Mouse (Mus musculus) embryonic facial prominence, embryonic 15.5 days (tissue): ENCODE data around the gene Rbm44. TPM values are rescaled to one million over a fixed set of nuclear protein-coding genes. Genes with fewer than 3 reads are reported as not detected.

Source experiments
- ATAC-seq: fragments of 200-750 bp; cut with Nextera tagmentation; 2 replicates; pipeline ENCODE4 v1.8.0; 2017; ENCODE audit warnings: low read depth, moderate TSS enrichment; ENCODE audit not compliant: insufficient number of reproducible peaks, low FRiP score, low TSS enrichment
- H3K27ac ChIP-seq: fragments of 300-500 bp; sonication (generic); replicated peaks from 2 replicates; pipeline ENCODE4 v1.5.1; 2015; ENCODE audit warnings: mild to moderate bottlenecking, inconsistent platforms
- H3K27me3 ChIP-seq: fragments of 300-500 bp; sonication (generic); 2 replicates; pipeline ENCODE4 v1.6.1; 2015; ENCODE audit warnings: inconsistent platforms
- H3K36me3 ChIP-seq: fragments of 300-500 bp; sonication (generic); 2 replicates; pipeline ENCODE4 v1.6.1; 2015; ENCODE audit warnings: mild to moderate bottlenecking, inconsistent platforms
- H3K4me1 ChIP-seq: fragments of 300-500 bp; sonication (generic); 2 replicates; pipeline ENCODE4 v1.6.1; 2015; ENCODE audit warnings: inconsistent platforms
- H3K4me2 ChIP-seq: fragments of 300-500 bp; sonication (generic); replicated peaks from 2 replicates; pipeline ENCODE4 v1.6.1; 2015; ENCODE audit warnings: mild to moderate bottlenecking, inconsistent platforms
- H3K4me3 ChIP-seq: fragments of 300-500 bp; sonication (generic); replicated peaks from 2 replicates; pipeline ENCODE4 v1.5.1; 2015; ENCODE audit warnings: mild to moderate bottlenecking, inconsistent platforms
- H3K9ac ChIP-seq: fragments of 300-500 bp; sonication (generic); 2 replicates; pipeline ENCODE4 v1.6.1; 2015; ENCODE audit warnings: inconsistent platforms
- H3K9me3 ChIP-seq: fragments of 300-500 bp; sonication (generic); replicated peaks from 2 replicates; pipeline ENCODE4 v1.6.1; 2016; ENCODE audit warnings: inconsistent platforms
- WGBS: fragments of 180-500 bp; shearing (Covaris S2); methylation state at CpG from one replicate; pipeline ENCODE4 v1.1.7; 2015; 5-methylcytosine and 5-hydroxymethylcytosine counted together
- polyA plus RNA-seq: library from polyadenylated mRNA; unstranded; fragments of >200 nt; fragmentation: Nextera tagmentation; extraction: Ambion mirVana; gene quantifications from 2 replicates; pipeline ENCODE4 v1.2.1, GENCODE M21; 2015

Rbm44 gene
- polyA plus RNA-seq, 1 experiment from 2014 or later: 0.51 TPM

DNA sequence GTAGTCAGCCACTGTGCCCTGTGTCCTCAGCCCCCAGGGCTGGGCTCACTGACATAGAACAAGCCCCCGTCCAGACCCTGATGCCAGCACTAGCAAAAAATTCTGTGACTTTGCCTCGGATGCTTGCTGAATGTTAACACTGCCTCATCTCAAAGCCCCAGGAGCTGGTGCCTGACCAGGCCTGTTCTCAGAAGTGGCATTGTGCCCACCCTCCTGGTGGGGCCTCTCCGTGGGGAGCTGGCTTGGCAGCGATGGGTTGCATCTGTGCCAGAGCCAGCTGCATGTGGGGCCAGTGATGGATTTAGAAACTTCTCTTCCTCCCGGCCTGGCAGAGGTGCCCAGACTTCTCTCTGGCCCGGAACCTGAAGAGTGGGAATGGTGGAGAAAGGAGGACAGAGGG, 64.9 kb downstream of the Rbm44 start:
- H3K36me3 ChIP-seq: no peaks in the 10 kb centered on the region
- WGBS: 39% methylated on average over 6 of the region's 6 CpGs
- H3K9me3 ChIP-seq: no peaks in the 10 kb centered on the region
- H3K4me3 ChIP-seq: no peak overlapping the region
- no peaks in the 10 kb centered on the region for H3K27me3 ChIP-seq
- no peak overlapping the region for H3K9ac ChIP-seq
- peak overlapping the region; percentile 15; the same call in 1 of the 2 replicates for H3K4me2 ChIP-seq
- peaks cover 47% of the 10 kb centered on the region for H3K4me1 ChIP-seq
- peak; percentile 73 for ATAC-seq
- H3K27ac ChIP-seq: peak overlapping the region; percentile 93

GRCm38 (mm10) chr1:91211099-91211498, 66.2 kb downstream of the Rbm44 start:
- Histone ChIP-seq H3K27ac (peak overlapping the region; percentile 58; the same call in 1 of the 2 replicates), H3K27me3 (no peaks in the 10 kb centered on the region), H3K36me3 (no peaks in the 10 kb centered on the region), H3K9ac (no peak overlapping the region), H3K4me1 (peaks cover 54% of the 10 kb centered on the region), H3K4me3 (no peak overlapping the region), H3K4me2 (no peak overlapping the region), H3K9me3 (no peaks in the 10 kb centered on the region)
- ATAC-seq: no peak
- 47% methylated on average over 1 of the region's 1 CpGs for WGBS

DNA sequence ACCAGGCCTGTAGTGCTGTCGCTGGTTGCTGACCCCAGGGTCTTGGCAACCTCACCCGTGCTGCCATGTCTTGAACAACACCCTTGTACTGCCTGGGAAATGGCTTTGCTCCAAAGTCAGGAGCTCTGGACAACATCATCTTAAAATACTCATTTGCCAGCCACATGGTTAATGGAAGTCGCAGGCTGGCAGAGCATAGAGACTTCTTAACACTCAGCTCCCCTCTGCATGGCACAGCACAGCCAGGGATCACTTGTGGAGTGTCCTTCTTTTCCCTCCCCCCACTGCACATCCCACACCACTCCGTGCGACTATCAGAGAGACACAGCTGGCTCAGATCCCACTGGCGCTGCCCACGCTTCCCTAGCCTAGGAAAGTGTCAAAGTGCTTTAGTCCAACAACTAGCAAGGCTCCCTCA, 66.7 kb downstream of the Rbm44 start:
- ATAC-seq: no peak
- WGBS: 55% methylated on average over 7 of the region's 7 CpGs
- no peak overlapping the region for H3K9ac ChIP-seq
- H3K4me2 ChIP-seq: no peak overlapping the region
- peaks cover 54% of the 10 kb centered on the region for H3K4me1 ChIP-seq
- no peak overlapping the region for H3K4me3 ChIP-seq
- H3K9me3 ChIP-seq: no peaks in the 10 kb centered on the region
- H3K27ac ChIP-seq: peak overlapping the region; percentile 58; the same call in 1 of the 2 replicates
- no peaks in the 10 kb centered on the region for H3K27me3 ChIP-seq
- no peaks in the 10 kb centered on the region for H3K36me3 ChIP-seq

GRCm38 (mm10) chr1:91215264-91215663, 70.4 kb downstream of the Rbm44 start:
- Histone ChIP-seq H3K9ac (no peak overlapping the region), H3K4me2 (no peak overlapping the region), H3K27me3 (no peaks in the 10 kb centered on the region), H3K27ac (peak overlapping the region; percentile 81), H3K9me3 (no peaks in the 10 kb centered on the region), H3K4me3 (no peak overlapping the region), H3K36me3 (no peaks in the 10 kb centered on the region), H3K4me1 (peaks cover 50% of the 10 kb centered on the region)
- no peak for ATAC-seq
- WGBS: 79% methylated on average over 1 of the region's 1 CpGs

DNA sequence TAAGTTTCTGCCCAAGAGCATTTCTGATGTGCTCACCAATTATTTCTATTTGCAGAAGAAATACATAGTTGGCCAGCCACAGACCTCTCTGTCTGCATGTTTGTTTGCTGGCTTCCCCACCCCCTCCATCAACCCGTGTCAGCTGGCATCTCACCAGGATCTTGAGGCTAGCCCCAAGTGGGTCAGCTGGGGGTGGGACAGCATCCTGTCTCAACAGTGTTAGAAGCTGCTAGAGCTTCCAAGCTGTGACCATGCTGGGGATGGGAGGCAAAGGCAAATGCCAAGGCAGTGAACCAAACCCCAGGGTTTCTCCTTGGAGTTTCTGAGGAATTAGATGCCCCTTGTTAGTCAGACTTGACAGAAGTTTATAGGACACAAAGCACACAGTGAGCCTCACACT, 71.1 kb downstream of the Rbm44 start:
- H3K4me3 ChIP-seq: no peak overlapping the region
- H3K9me3 ChIP-seq: no peaks in the 10 kb centered on the region
- no peaks in the 10 kb centered on the region for H3K36me3 ChIP-seq
- H3K27ac ChIP-seq: peak overlapping the region; percentile 81
- H3K9ac ChIP-seq: no peak overlapping the region
- H3K4me2 ChIP-seq: no peak overlapping the region
- H3K27me3 ChIP-seq: no peaks in the 10 kb centered on the region
- H3K4me1 ChIP-seq: peaks cover 43% of the 10 kb centered on the region
- 29% methylated on average over 1 of the region's 1 CpGs for WGBS
- no peak for ATAC-seq

DNA sequence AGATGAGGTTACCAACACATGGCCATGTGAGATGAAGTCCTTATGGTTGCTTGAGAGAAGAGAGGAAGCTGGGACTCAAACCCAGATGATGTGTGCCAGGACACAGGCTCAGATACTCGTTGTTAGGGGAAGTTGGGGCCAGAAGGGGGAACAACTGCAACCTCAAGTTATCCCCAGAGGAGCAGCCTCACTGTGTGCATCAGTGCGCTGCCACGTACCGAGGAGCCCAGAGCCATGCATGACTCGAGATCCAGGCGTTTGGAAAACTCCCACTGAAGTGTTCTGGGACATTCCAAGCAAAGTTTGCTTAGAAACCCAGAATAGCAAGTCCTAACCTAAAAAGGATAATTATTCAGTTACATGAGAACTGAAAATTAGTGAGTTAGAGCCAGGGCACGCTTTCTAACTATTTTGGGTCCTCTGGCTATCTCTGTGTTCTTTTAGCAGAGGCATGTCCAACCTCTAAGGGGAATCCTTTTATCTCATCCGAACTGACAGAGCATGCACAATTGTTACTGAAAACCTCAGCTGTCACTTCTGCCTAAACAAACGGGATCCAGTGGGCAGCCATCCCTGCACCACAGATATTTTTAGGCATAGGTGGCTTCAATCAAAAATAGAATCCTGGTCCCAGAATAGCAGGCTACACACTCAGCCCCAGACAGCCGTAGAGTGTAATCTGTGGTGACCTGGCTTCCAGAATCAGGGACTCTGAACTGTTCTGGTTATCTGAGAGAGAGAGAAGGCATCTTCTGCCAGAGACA, 71.8 kb downstream of the Rbm44 start:
- H3K27me3 ChIP-seq: no peaks in the 10 kb centered on the region
- H3K4me3 ChIP-seq: no peak overlapping the region
- H3K4me1 ChIP-seq: peaks cover 36% of the 10 kb centered on the region
- ATAC-seq: peak; percentile 76
- WGBS: 19% methylated on average over 10 of the region's 10 CpGs
- peak overlapping the region; percentile 81 for H3K27ac ChIP-seq
- no peaks in the 10 kb centered on the region for H3K9me3 ChIP-seq
- no peak overlapping the region for H3K4me2 ChIP-seq
- H3K9ac ChIP-seq: no peak overlapping the region
- H3K36me3 ChIP-seq: no peaks in the 10 kb centered on the region

- Histone ChIP-seq H3K36me3 (no peaks in the 10 kb centered on the region), H3K9ac (no peak overlapping the region), H3K9me3 (no peaks in the 10 kb centered on the region), H3K4me3 (no peak overlapping the region), H3K27ac (no peak overlapping the region), H3K27me3 (no peaks in the 10 kb centered on the region), H3K4me1 (peaks cover 24% of the 10 kb centered on the region), H3K4me2 (no peak overlapping the region)
- 82% methylated on average over 7 of the region's 7 CpGs for WGBS
- no peak for ATAC-seq
Measured at GRCm38 (mm10) chr1:91219641-91220321, 74.9 kb downstream of the Rbm44 start.

DNA sequence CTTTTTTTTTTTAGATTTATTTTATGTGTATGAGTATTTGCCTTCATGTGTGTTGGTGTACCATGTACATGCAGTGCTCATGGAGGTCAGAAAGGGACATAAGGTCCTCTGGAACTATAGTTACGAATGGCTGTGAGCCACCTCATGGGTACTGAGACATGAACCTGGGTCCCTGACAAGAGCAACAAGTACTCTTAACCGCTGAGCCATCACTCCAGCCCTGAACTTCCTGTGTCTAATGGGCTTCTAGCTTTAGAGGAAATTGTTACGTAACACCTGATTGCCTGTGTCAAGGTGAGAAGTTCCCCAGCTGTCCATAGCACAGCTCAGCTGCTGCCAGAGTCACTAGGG, 75.4 kb downstream of the Rbm44 start:
- Histone ChIP-seq H3K27me3 (no peaks in the 10 kb centered on the region), H3K9ac (no peak overlapping the region), H3K4me1 (peaks cover 19% of the 10 kb centered on the region), H3K4me2 (no peak overlapping the region), H3K4me3 (no peak overlapping the region), H3K36me3 (no peaks in the 10 kb centered on the region), H3K9me3 (no peaks in the 10 kb centered on the region), H3K27ac (no peak overlapping the region)
- WGBS: 76% methylated on average over 3 of the region's 3 CpGs
- no peak for ATAC-seq

Other genes with a start within 250 kb of the Rbm44 start
- 1.6 and 1.7 TPM in 2 replicates for gene Mlph, start 230.0 kb upstream of the Rbm44 start, polyA plus RNA-seq
- not detected in 2 replicates for gene Prlh, start 192.0 kb upstream of the Rbm44 start, polyA plus RNA-seq
- 2.4 and 3.1 TPM in 2 replicates for gene Rab17, start 175.4 kb upstream of the Rbm44 start, polyA plus RNA-seq
- gene Lrrfip1, start 146.4 kb upstream of the Rbm44 start, polyA plus RNA-seq: 55.0 and 56.8 TPM in 2 replicates
- gene Ramp1, start 34.7 kb downstream of the Rbm44 start, polyA plus RNA-seq: 21.4 and 25.0 TPM in 2 replicates
- 67.0 and 67.6 TPM in 2 replicates for gene Ube2f, start 105.2 kb downstream of the Rbm44 start, polyA plus RNA-seq
- gene Scly, start 153.2 kb downstream of the Rbm44 start, polyA plus RNA-seq: 12.7 and 14.0 TPM in 2 replicates
- gene Espnl, start 177.0 kb downstream of the Rbm44 start, polyA plus RNA-seq: 0.04 TPM in 1 of 2 replicates, not detected in the other
- gene Klhl30, start 205.9 kb downstream of the Rbm44 start, polyA plus RNA-seq: 4.4 and 6.3 TPM in 2 replicates
- 2.2 and 2.4 TPM in 2 replicates for gene Erfe, start 221.3 kb downstream of the Rbm44 start, polyA plus RNA-seq